Mouse (Mus musculus) MEL (cell line): ENCODE measurements around the gene Ehd3. TPM values are rescaled to one million over a fixed set of nuclear protein-coding genes. Genes with fewer than 3 reads are reported as not detected.

Experiments
- DNase-seq: peaks from one replicate; pipeline ENCODE4 v3.0.0; 2011; ENCODE audit warnings: low read depth, low spot score
- H3K27ac ChIP-seq: 2 replicates; pipeline ENCODE4 v1.5.1; 2012; ENCODE audit warnings: low read depth, mild to moderate bottlenecking, control low read depth, low read length, moderate library complexity; ENCODE audit not compliant: control insufficient read depth
- H3K27me3 ChIP-seq, 2 experiments: fragments of 150-350 bp in 1 of 2; sonication (generic) in 1 of 2; 2 replicates each; pipeline ENCODE4 v1.6.1; 2012; ENCODE audit warnings: low read length in 2 of 2, mild to moderate bottlenecking in 2 of 2, improper control_type of control experiment in 1 of 2, moderate library complexity in 1 of 2; ENCODE audit not compliant: insufficient read depth in 2 of 2, control insufficient read depth in 1 of 2
- H3K36me3 ChIP-seq, 2 experiments: 2 replicates each; pipeline ENCODE4 v1.6.1; 2012 to 2014; ENCODE audit warnings: low read length in 2 of 2, improper control_type of control experiment in 1 of 2, inconsistent platforms in 1 of 2, mild to moderate bottlenecking in 1 of 2; ENCODE audit not compliant: insufficient read depth in 2 of 2, control insufficient read depth in 1 of 2
- H3K4me1 ChIP-seq, 2 experiments: fragments of 150-350 bp in 1 of 2; sonication (generic) in 1 of 2; 2 replicates each; pipeline ENCODE4 v1.6.1; 2012; ENCODE audit warnings: low read length in 2 of 2, improper control_type of control experiment in 1 of 2, mild to moderate bottlenecking in 1 of 2; ENCODE audit not compliant: insufficient read depth in 2 of 2, control insufficient read depth in 1 of 2
- H3K4me3 ChIP-seq, 2 experiments: fragments of 150-350 bp in 1 of 2; sonication (generic) in 1 of 2; 2 replicates each; pipeline ENCODE4 v1.5.1; 2012; ENCODE audit warnings: low read depth in 2 of 2, low read length in 2 of 2, mild to moderate bottlenecking in 2 of 2, moderate library complexity in 2 of 2, control low read depth in 1 of 2, improper control_type of control experiment in 1 of 2; ENCODE audit not compliant: control insufficient read depth in 1 of 2, insufficient read depth in 1 of 2
- H3K79me2 ChIP-seq: 2 replicates; pipeline ENCODE4 v1.6.1; 2012; ENCODE audit warnings: mild to moderate bottlenecking, low read length, moderate library complexity; ENCODE audit not compliant: control insufficient read depth, poor library complexity, insufficient read depth
- H3K9ac ChIP-seq: 2 replicates; pipeline ENCODE4 v1.6.1; 2012; ENCODE audit warnings: low read depth, mild to moderate bottlenecking, control low read depth, low read length, moderate library complexity; ENCODE audit not compliant: control insufficient read depth, poor library complexity, severe bottlenecking
- H3K9me3 ChIP-seq: fragments of 150-350 bp; sonication (generic); replicated peaks from 2 replicates; pipeline ENCODE4 v1.6.1; 2012; ENCODE audit warnings: mild to moderate bottlenecking, low read length, improper control_type of control experiment, moderate library complexity; ENCODE audit not compliant: insufficient read depth
- BHLHE40 ChIP-seq: IDR thresholded peaks from 2 replicates; pipeline ENCODE4 v1.6.1; 2012; ENCODE audit warnings: low read depth, mild to moderate bottlenecking, inconsistent platforms, low read length, improper control_type of control experiment, borderline replicate concordance
- CHD1 ChIP-seq: IDR thresholded peaks from 2 replicates; pipeline ENCODE4 v1.6.1; 2012; ENCODE audit warnings: low read depth, mild to moderate bottlenecking, inconsistent platforms, low read length, improper control_type of control experiment
- CHD2 ChIP-seq: IDR thresholded peaks from 2 replicates; pipeline ENCODE4 v1.6.1; 2011; ENCODE audit warnings: low read length, improper control_type of control experiment
- CTCF ChIP-seq, 3 experiments: IDR thresholded peaks in 2 of 3; conservative IDR thresholded peaks in 1 of 3; 2 replicates each; pipeline ENCODE4 v1.5.1; 2011 to 2012; ENCODE audit warnings: low read length in 3 of 3, low read depth in 2 of 3, mild to moderate bottlenecking in 2 of 3, improper control_type of control experiment in 1 of 3, inconsistent platforms in 1 of 3, mixed read lengths in 1 of 3, moderate library complexity in 1 of 3; ENCODE audit not compliant: control insufficient read depth in 1 of 3, insufficient read depth in 1 of 3, poor library complexity in 1 of 3, severe bottlenecking in 1 of 3
- E2F4 ChIP-seq: IDR thresholded peaks from 2 replicates; pipeline ENCODE4 v1.6.1; 2011; ENCODE audit warnings: low read depth, low read length, improper control_type of control experiment, borderline replicate concordance
- EP300 ChIP-seq, 2 experiments: IDR thresholded peaks; 2 replicates each; pipeline ENCODE4 v1.6.1; 2011; ENCODE audit warnings: improper control_type of control experiment in 2 of 2, low read length in 2 of 2, low read depth in 1 of 2, mild to moderate bottlenecking in 1 of 2
- ETS1 ChIP-seq: IDR thresholded peaks from 2 replicates; pipeline ENCODE4 v1.6.1; 2012; ENCODE audit warnings: low read depth, mild to moderate bottlenecking, inconsistent platforms, low read length, improper control_type of control experiment, moderate library complexity
- GABPA ChIP-seq: IDR thresholded peaks from 2 replicates; pipeline ENCODE4 v1.6.1; 2012; ENCODE audit warnings: low read depth, mild to moderate bottlenecking, inconsistent platforms, low read length, improper control_type of control experiment, moderate library complexity
- GATA1 ChIP-seq: IDR thresholded peaks from 2 replicates; pipeline ENCODE4 v1.6.1; 2011; ENCODE audit warnings: low read depth, low read length, improper control_type of control experiment
- JUND ChIP-seq: IDR thresholded peaks from 2 replicates; pipeline ENCODE4 v1.6.1; 2011; ENCODE audit warnings: low read depth, mild to moderate bottlenecking, improper control_type of control experiment, low read length
- KAT2A ChIP-seq: conservative IDR thresholded peaks from 2 replicates; pipeline ENCODE4 v1.6.1; 2012; ENCODE audit warnings: low read depth, low read length, improper control_type of control experiment, inconsistent platforms
- MAFK ChIP-seq: IDR thresholded peaks from 2 replicates; pipeline ENCODE4 v1.6.1; 2011; ENCODE audit warnings: low read depth, mild to moderate bottlenecking, low read length, improper control_type of control experiment, borderline replicate concordance
- MAX ChIP-seq: IDR thresholded peaks from 2 replicates; pipeline ENCODE4 v1.6.1; 2011; ENCODE audit warnings: low read length, improper control_type of control experiment
- MAZ ChIP-seq: IDR thresholded peaks from 2 replicates; pipeline ENCODE4 v1.6.1; 2012; ENCODE audit warnings: low read depth, mild to moderate bottlenecking, inconsistent platforms, low read length, improper control_type of control experiment
- MXI1 ChIP-seq: IDR thresholded peaks from 2 replicates; pipeline ENCODE4 v1.6.1; 2011; ENCODE audit warnings: mild to moderate bottlenecking, low read depth, low read length, improper control_type of control experiment
- MYB ChIP-seq: IDR thresholded peaks from 2 replicates; pipeline ENCODE4 v1.6.1; 2011; ENCODE audit warnings: mild to moderate bottlenecking, low read depth, low read length, improper control_type of control experiment
- MYC ChIP-seq: IDR thresholded peaks from 2 replicates; pipeline ENCODE4 v1.6.1; 2011; ENCODE audit warnings: low read depth, mild to moderate bottlenecking, low read length, improper control_type of control experiment, moderate library complexity
- NELFE ChIP-seq: IDR thresholded peaks from 2 replicates; pipeline ENCODE4 v1.6.1; 2011; ENCODE audit warnings: low read depth, low read length, improper control_type of control experiment
- NRF1 ChIP-seq: IDR thresholded peaks from 2 replicates; pipeline ENCODE4 v1.6.1; 2014; ENCODE audit warnings: low read depth, mild to moderate bottlenecking, inconsistent platforms, low read length, improper control_type of control experiment, moderate library complexity; ENCODE audit not compliant: poor library complexity, insufficient read depth, severe bottlenecking
- POLR2A ChIP-seq, 2 experiments: IDR thresholded peaks; 2 replicates each; pipeline ENCODE4 v1.6.1; 2011 to 2012; ENCODE audit warnings: low read length in 2 of 2, mild to moderate bottlenecking in 2 of 2, control low read depth in 1 of 2, improper control_type of control experiment in 1 of 2, low read depth in 1 of 2, moderate library complexity in 1 of 2; ENCODE audit not compliant: control insufficient read depth in 1 of 2, insufficient read depth in 1 of 2, poor library complexity in 1 of 2
- POLR2AphosphoS2 ChIP-seq: IDR thresholded peaks from 2 replicates; pipeline ENCODE4 v1.6.1; 2011; ENCODE audit warnings: low read length, improper control_type of control experiment
- POLR2AphosphoS5 ChIP-seq: IDR thresholded peaks from 2 replicates; pipeline ENCODE4 v1.6.1; 2012; ENCODE audit warnings: low read depth, borderline replicate concordance, mild to moderate bottlenecking, inconsistent platforms, low read length, moderate library complexity, mixed read lengths
- RAD21 ChIP-seq: IDR thresholded peaks from 2 replicates; pipeline ENCODE4 v1.6.1; 2011; ENCODE audit warnings: mild to moderate bottlenecking, low read depth, low read length, improper control_type of control experiment
- RCOR1 ChIP-seq: IDR thresholded peaks from 2 replicates; pipeline ENCODE4 v1.6.1; 2012; ENCODE audit warnings: low read depth, mild to moderate bottlenecking, inconsistent platforms, low read length, improper control_type of control experiment
- SIN3A ChIP-seq: IDR thresholded peaks from 2 replicates; pipeline ENCODE4 v1.6.1; 2012; ENCODE audit warnings: low read length, improper control_type of control experiment, inconsistent platforms
- SMC3 ChIP-seq: IDR thresholded peaks from 2 replicates; pipeline ENCODE4 v1.6.1; 2011; ENCODE audit warnings: low read depth, low read length, improper control_type of control experiment
- TAL1 ChIP-seq: IDR thresholded peaks from 2 replicates; pipeline ENCODE4 v1.6.1; 2012; ENCODE audit warnings: mild to moderate bottlenecking, inconsistent platforms, low read length, moderate library complexity, mixed read lengths
- TBP ChIP-seq: IDR thresholded peaks from 2 replicates; pipeline ENCODE4 v1.8.0; 2011; ENCODE audit warnings: low read depth, low read length, improper control_type of control experiment
- TCF12 ChIP-seq: IDR thresholded peaks from 2 replicates; pipeline ENCODE4 v1.6.1; 2014; ENCODE audit warnings: low read depth, mild to moderate bottlenecking, inconsistent platforms, low read length, improper control_type of control experiment, moderate library complexity
- UBTF ChIP-seq: IDR thresholded peaks from 2 replicates; pipeline ENCODE4 v1.6.1; 2012; ENCODE audit warnings: low read depth, mild to moderate bottlenecking, inconsistent platforms, low read length, improper control_type of control experiment, moderate library complexity, borderline replicate concordance; ENCODE audit not compliant: insufficient read depth
- USF1 ChIP-seq: IDR thresholded peaks from 2 replicates; pipeline ENCODE4 v1.6.1; 2014; ENCODE audit warnings: low read depth, mild to moderate bottlenecking, inconsistent platforms, low read length, improper control_type of control experiment, moderate library complexity
- USF2 ChIP-seq, 2 experiments: IDR thresholded peaks; 2 replicates each; pipeline ENCODE4 v1.6.1; 2011 to 2012; ENCODE audit warnings: improper control_type of control experiment in 2 of 2, low read length in 2 of 2, borderline replicate concordance in 1 of 2, inconsistent platforms in 1 of 2, low read depth in 1 of 2, mild to moderate bottlenecking in 1 of 2; ENCODE audit not compliant: insufficient read depth in 1 of 2
- ZKSCAN1 ChIP-seq: IDR thresholded peaks from 2 replicates; pipeline ENCODE4 v1.6.1; 2012; ENCODE audit warnings: low read depth, mild to moderate bottlenecking, inconsistent platforms, low read length, improper control_type of control experiment, moderate library complexity
- ZMIZ1 ChIP-seq: IDR thresholded peaks from 2 replicates; pipeline ENCODE4 v1.6.1; 2012; ENCODE audit warnings: low read depth, mild to moderate bottlenecking, inconsistent platforms, low read length, improper control_type of control experiment, moderate library complexity
- ZNF384 ChIP-seq: IDR thresholded peaks from 2 replicates; pipeline ENCODE4 v1.6.1; 2012; ENCODE audit warnings: low read depth, mild to moderate bottlenecking, inconsistent platforms, low read length, improper control_type of control experiment
- polyA plus RNA-seq, 2 experiments: library from polyadenylated mRNA; stranded (reverse) in 1 of 2; unstranded in 1 of 2; fragments of >175 nt in 1 of 2; fragments of >200 nt in 1 of 2; gene quantifications; 2 replicates each; pipeline versions ENCODE4 v1.2.1 to v1.2.4; 2012; ENCODE audit warnings: low replicate concordance in 2 of 2, low read depth in 1 of 2; ENCODE audit not compliant: insufficient read length in 2 of 2, insufficient read depth in 1 of 2, missing spikeins in 1 of 2
- total RNA-seq: library from RNA; depleted of rRNA; stranded (reverse); fragments of 300-350 nt; gene quantifications from 2 replicates; pipeline ENCODE4 v1.2.3, GENCODE M21; 2012

Gene Ehd3
- total and polyA plus RNA-seq, 3 experiments, result 38.7 to 62.9 TPM; not detected in 1

- no peak for TF ChIP-seq RAD21
- no peak for TF ChIP-seq NELFE
- TF ChIP-seq EP300 (IDR thresholded peaks at IDR 0.05; ENCODE audit: low read depth in 1 of 2, low read length in 2 of 2), result peak in 1 of 2 experiments; percentile 25; a peak in 1 of 4 replicates
- no peak for TF ChIP-seq TBP
- TF ChIP-seq CHD2, result no peak
- no peak for TF ChIP-seq ZNF384
Observed at GRCm38 (mm10) chr17:73806331-73806730, 2.4 kb downstream of the Ehd3 start (continued).

- peaks cover 40% of the 10 kb centered on the region for H3K79me2 ChIP-seq
- DNase-seq, result peak; percentile 83
- peak overlapping the region; percentile 91 for H3K27ac ChIP-seq
- peaks cover 7 to 28% of the 10 kb centered on the region in 2 experiments for H3K4me1 ChIP-seq
- peak overlapping the region; percentile 67 for H3K9ac ChIP-seq
- H3K36me3 ChIP-seq, result peaks cover 0 to 25% of the 10 kb centered on the region in 2 experiments; a peak in 3 of 4 replicates
- H3K9me3 ChIP-seq, result no peaks in the 10 kb centered on the region
- H3K27me3 ChIP-seq, result no peaks in the 10 kb centered on the region
- H3K4me3 ChIP-seq, result peak overlapping the region; percentile 52 to 97
- TF ChIP-seq GABPA, result no peak
- TF ChIP-seq MAX, result no peak; the same call in none of the 2 replicates
- peak in 1 of 2 experiments; percentile 56; a peak in 2 of 4 replicates for TF ChIP-seq POLR2A (IDR thresholded peaks at IDR 0.05; ENCODE audit: control insufficient read depth in 1 of 2, insufficient read depth in 1 of 2, low read depth in 1 of 2, low read length in 2 of 2, poor library complexity in 1 of 2)
- no peak for TF ChIP-seq UBTF
- TF ChIP-seq NRF1, result no peak
- TF ChIP-seq SIN3A, result peak; percentile 82
- TF ChIP-seq USF1, result no peak
- peak; percentile 79 for TF ChIP-seq BHLHE40
- no peak for TF ChIP-seq MXI1
- TF ChIP-seq TAL1, result peak; percentile 96
- TF ChIP-seq NELFE, result no peak
- TF ChIP-seq CHD2, result no peak
- TF ChIP-seq TBP, result peak; percentile 70
- TF ChIP-seq GATA1, result peak; percentile 93
- no peak for TF ChIP-seq USF2 (IDR thresholded peaks at IDR 0.05; ENCODE audit: borderline replicate concordance in 1 of 2, insufficient read depth in 1 of 2, low read depth in 1 of 2, low read length in 2 of 2)
- no peak for TF ChIP-seq CTCF (IDR thresholded peaks at IDR 0.05 in 2 of 3, conservative IDR thresholded peaks at IDR 0.05 in 1 of 3; ENCODE audit: control insufficient read depth in 1 of 3, insufficient read depth in 1 of 3, low read depth in 2 of 3, low read length in 3 of 3, poor library complexity in 1 of 3, severe bottlenecking in 1 of 3)
- 0 out of 2 replicates have a peak, but pooled peaks have one; percentile 12 for TF ChIP-seq JUND
- TF ChIP-seq ZKSCAN1, result no peak
- TF ChIP-seq RCOR1, result peak; percentile 73
- TF ChIP-seq ETS1, result peak; percentile 75; the same call in 1 of the 2 replicates
- TF ChIP-seq SMC3, result no peak
- TF ChIP-seq E2F4, result no peak
- TF ChIP-seq POLR2AphosphoS2, result no peak
- peak; percentile 97 for TF ChIP-seq MYB
- no peak for TF ChIP-seq CHD1
- no peak for TF ChIP-seq POLR2AphosphoS5
- peak; percentile 95 for TF ChIP-seq TCF12
- no peak for TF ChIP-seq MAFK
- no peak for TF ChIP-seq ZNF384
- TF ChIP-seq ZMIZ1, result no peak; the same call in 1 of the 2 replicates
- 0 out of 2 replicates have a peak, but pooled peaks have one; percentile 17 for TF ChIP-seq KAT2A
- peak; percentile 53; the same call in 1 of the 2 replicates for TF ChIP-seq MYC
- TF ChIP-seq MAZ, result no peak
Observed at GRCm38 (mm10) chr17:73807211-73807610, 3.3 kb downstream of the Ehd3 start.
